Mouse (Mus musculus): ENCODE results near the gene Sgca. TPM values are rescaled to one million over a fixed set of nuclear protein-coding genes. Genes with fewer than 3 reads are reported as not detected.

The Sgca gene
- polyA plus RNA-seq, 1 experiment from 2014 or later, result 0.26 TPM

GRCm38 (mm10) chr11:94941776-94942175, 34.4 kb downstream of the Sgca start:
- peaks cover 4% of the 10 kb centered on the region for H3K36me3 ChIP-seq (ENCODE audit: control insufficient read depth, insufficient read depth, low read length)

DNA sequence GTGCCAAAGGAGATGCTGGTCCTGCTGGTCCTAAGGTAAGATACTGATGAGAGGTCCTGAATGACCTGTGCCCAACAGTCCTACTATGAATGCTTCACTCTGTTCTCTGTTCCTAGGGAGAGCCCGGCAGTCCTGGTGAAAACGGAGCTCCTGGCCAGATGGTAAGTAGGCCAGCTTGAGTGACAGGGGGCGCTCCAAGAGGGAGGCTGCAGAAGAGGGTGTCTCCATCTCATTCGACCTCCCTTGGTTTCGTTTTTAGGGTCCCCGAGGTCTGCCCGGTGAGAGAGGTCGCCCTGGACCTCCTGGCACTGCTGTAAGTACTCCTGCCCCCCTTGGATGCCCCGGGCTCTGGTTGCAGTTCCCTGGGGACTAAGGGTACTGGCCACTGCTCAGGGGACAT, 35.0 kb downstream of the Sgca start:
- Histone ChIP-seq H3K9me3 (ENCODE audit: control insufficient read depth, low read length) (no peaks in the 10 kb centered on the region), H3K27ac (ENCODE audit: low read length) (0 out of 2 replicates have a peak overlapping the region, but pooled peaks have one; percentile 8), H3K4me2 (ENCODE audit: low read depth, low read length) (no peak overlapping the region), H3K4me3 (ENCODE audit: low read length) (no peak overlapping the region), H3K36me3 (ENCODE audit: control insufficient read depth, insufficient read depth, low read length) (peaks cover 4% of the 10 kb centered on the region), H3K4me1 (ENCODE audit: control insufficient read depth, insufficient read depth, low read length) (peaks cover 4% of the 10 kb centered on the region), H3K9ac (ENCODE audit: low read depth, low read length) (no peak overlapping the region; the same call in 1 of the 2 replicates), H3K27me3 (replicated peaks; ENCODE audit: control insufficient read depth, insufficient read depth, low read length) (0 out of 2 replicates have a peak, but pooled peaks cover 1% of the 10 kb centered on the region)
- no peak for ATAC-seq
- 44% methylated on average over 9 of the region's 9 CpGs for WGBS

More at GRCm38 (mm10) chr11:94941776-94942175, 34.4 kb downstream of the Sgca start:
- no peak overlapping the region; the same call in 1 of the 2 replicates for H3K27ac ChIP-seq (ENCODE audit: low read length)
- no peak overlapping the region for H3K4me2 ChIP-seq (ENCODE audit: low read depth, low read length)
- H3K9ac ChIP-seq (ENCODE audit: low read depth, low read length), result no peak overlapping the region
- no peaks in the 10 kb centered on the region for H3K27me3 ChIP-seq (replicated peaks; ENCODE audit: control insufficient read depth, insufficient read depth, low read length)
- WGBS, result 77% methylated on average over 8 of the region's 8 CpGs
- ATAC-seq, result no peak
- no peaks in the 10 kb centered on the region for H3K9me3 ChIP-seq (ENCODE audit: control insufficient read depth, low read length)
- peaks cover 4% of the 10 kb centered on the region for H3K4me1 ChIP-seq (ENCODE audit: control insufficient read depth, insufficient read depth, low read length)
- no peak overlapping the region for H3K4me3 ChIP-seq (ENCODE audit: low read length)

DNA sequence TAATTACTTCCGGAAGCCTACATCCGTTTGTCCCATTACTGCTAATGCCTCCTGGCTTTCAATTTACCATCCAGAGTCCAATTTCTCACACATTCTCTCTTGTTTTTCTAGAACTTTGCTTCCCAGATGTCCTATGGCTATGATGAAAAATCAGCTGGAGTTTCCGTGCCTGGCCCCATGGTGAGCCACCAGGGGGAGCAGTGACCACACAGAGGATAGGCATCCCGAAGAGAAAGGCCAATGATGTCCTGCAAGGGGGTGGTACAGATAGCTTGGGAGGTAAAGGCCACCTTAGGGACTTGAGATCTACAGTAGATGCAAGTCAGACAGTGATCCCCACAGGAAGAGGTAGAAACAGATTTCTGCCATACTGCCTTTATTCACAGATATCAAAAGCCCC, 36.8 kb downstream of the Sgca start:
- Histone ChIP-seq H3K36me3 (ENCODE audit: control insufficient read depth, insufficient read depth, low read length) (peaks cover 4% of the 10 kb centered on the region), H3K9me3 (ENCODE audit: control insufficient read depth, low read length) (no peaks in the 10 kb centered on the region), H3K27ac (ENCODE audit: low read length) (no peak overlapping the region), H3K9ac (ENCODE audit: low read depth, low read length) (no peak overlapping the region), H3K4me3 (ENCODE audit: low read length) (peak overlapping the region; percentile 58), H3K4me2 (ENCODE audit: low read depth, low read length) (peak overlapping the region; percentile 24), H3K4me1 (ENCODE audit: control insufficient read depth, insufficient read depth, low read length) (peaks cover 14% of the 10 kb centered on the region), H3K27me3 (replicated peaks; ENCODE audit: control insufficient read depth, insufficient read depth, low read length) (0 out of 2 replicates have a peak, but pooled peaks cover 3% of the 10 kb centered on the region)
- WGBS, result 18% methylated on average over 4 of the region's 4 CpGs
- no peak for ATAC-seq

DNA sequence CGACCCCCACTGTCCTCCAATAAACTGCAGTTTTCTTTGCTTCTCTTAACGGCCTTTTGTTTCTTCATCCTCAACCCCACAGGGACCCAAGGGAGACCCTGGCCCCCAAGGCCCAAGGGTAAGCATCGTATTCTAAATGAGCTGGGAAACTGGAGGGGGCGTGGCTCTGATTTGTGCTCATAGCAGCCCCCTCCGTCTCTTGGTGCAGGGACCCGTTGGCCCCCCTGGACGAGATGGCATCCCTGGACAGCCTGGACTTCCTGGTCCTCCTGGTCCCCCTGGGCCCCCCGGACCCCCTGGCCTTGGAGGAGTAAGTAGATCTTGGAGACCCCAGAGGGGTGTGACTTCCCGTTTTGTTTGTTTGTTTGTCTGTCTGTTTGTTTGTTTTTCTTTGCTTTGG, 37.8 kb downstream of the Sgca start:
- WGBS, result 23% methylated on average over 9 of the region's 9 CpGs
- peak overlapping the region; percentile 58 for H3K4me3 ChIP-seq (ENCODE audit: low read length)
- H3K36me3 ChIP-seq (ENCODE audit: control insufficient read depth, insufficient read depth, low read length), result peaks cover 4% of the 10 kb centered on the region
- peak overlapping the region; percentile 77 for H3K9ac ChIP-seq (ENCODE audit: low read depth, low read length)
- H3K27ac ChIP-seq (ENCODE audit: low read length), result peak overlapping the region; percentile 94; the same call in 1 of the 2 replicates
- no peaks in the 10 kb centered on the region for H3K9me3 ChIP-seq (ENCODE audit: control insufficient read depth, low read length)
- peaks cover 3% of the 10 kb centered on the region; the same call in 1 of the 2 replicates for H3K27me3 ChIP-seq (replicated peaks; ENCODE audit: control insufficient read depth, insufficient read depth, low read length)
- peaks cover 20% of the 10 kb centered on the region for H3K4me1 ChIP-seq (ENCODE audit: control insufficient read depth, insufficient read depth, low read length)
- H3K4me2 ChIP-seq (ENCODE audit: low read depth, low read length), result peak overlapping the region; percentile 61
- ATAC-seq, result no peak

- Histone ChIP-seq H3K9ac (ENCODE audit: low read depth, low read length) (peak overlapping the region; percentile 77), H3K27ac (ENCODE audit: low read length) (peak overlapping the region; percentile 94), H3K4me1 (ENCODE audit: control insufficient read depth, insufficient read depth, low read length) (peaks cover 25% of the 10 kb centered on the region), H3K36me3 (ENCODE audit: control insufficient read depth, insufficient read depth, low read length) (peaks cover 4% of the 10 kb centered on the region), H3K9me3 (ENCODE audit: control insufficient read depth, low read length) (no peaks in the 10 kb centered on the region), H3K27me3 (replicated peaks; ENCODE audit: control insufficient read depth, insufficient read depth, low read length) (peaks cover 3% of the 10 kb centered on the region; the same call in 1 of the 2 replicates), H3K4me3 (ENCODE audit: low read length) (peak overlapping the region; percentile 58), H3K4me2 (ENCODE audit: low read depth, low read length) (peak overlapping the region; percentile 61)
- no peak for ATAC-seq
- WGBS, result 2% methylated on average over 15 of the region's 15 CpGs
Observed at GRCm38 (mm10) chr11:94937787-94938186, 38.3 kb downstream of the Sgca start.

GRCm38 (mm10) chr11:94937335-94937781, 38.8 kb downstream of the Sgca start:
- Histone ChIP-seq H3K36me3 (ENCODE audit: control insufficient read depth, insufficient read depth, low read length) (peaks cover 4% of the 10 kb centered on the region), H3K27me3 (replicated peaks; ENCODE audit: control insufficient read depth, insufficient read depth, low read length) (peaks cover 3% of the 10 kb centered on the region; the same call in 1 of the 2 replicates), H3K9ac (ENCODE audit: low read depth, low read length) (peak overlapping the region; percentile 77), H3K9me3 (ENCODE audit: control insufficient read depth, low read length) (no peaks in the 10 kb centered on the region), H3K4me1 (ENCODE audit: control insufficient read depth, insufficient read depth, low read length) (peaks cover 28% of the 10 kb centered on the region), H3K27ac (ENCODE audit: low read length) (peak overlapping the region; percentile 94), H3K4me3 (ENCODE audit: low read length) (peak overlapping the region; percentile 58), H3K4me2 (ENCODE audit: low read depth, low read length) (peak overlapping the region; percentile 61)
- ATAC-seq, result peak; percentile 57
- WGBS, result under 1% methylated on average over 18 of the region's 18 CpGs

GRCm38 (mm10) chr11:94936851-94937295, 39.3 kb downstream of the Sgca start:
- peak overlapping the region; percentile 94 for H3K27ac ChIP-seq (ENCODE audit: low read length)
- H3K9me3 ChIP-seq (ENCODE audit: control insufficient read depth, low read length), result no peaks in the 10 kb centered on the region
- peaks cover 4% of the 10 kb centered on the region for H3K36me3 ChIP-seq (ENCODE audit: control insufficient read depth, insufficient read depth, low read length)
- H3K4me2 ChIP-seq (ENCODE audit: low read depth, low read length), result peak overlapping the region; percentile 61
- ATAC-seq, result peak; percentile 64
- peaks cover 3% of the 10 kb centered on the region; the same call in 1 of the 2 replicates for H3K27me3 ChIP-seq (replicated peaks; ENCODE audit: control insufficient read depth, insufficient read depth, low read length)
- H3K4me1 ChIP-seq (ENCODE audit: control insufficient read depth, insufficient read depth, low read length), result peaks cover 25% of the 10 kb centered on the region
- H3K9ac ChIP-seq (ENCODE audit: low read depth, low read length), result peak overlapping the region; percentile 77
- peak overlapping the region; percentile 58 for H3K4me3 ChIP-seq (ENCODE audit: low read length)
- 0% methylated on average over 16 of the region's 17 CpGs for WGBS

DNA sequence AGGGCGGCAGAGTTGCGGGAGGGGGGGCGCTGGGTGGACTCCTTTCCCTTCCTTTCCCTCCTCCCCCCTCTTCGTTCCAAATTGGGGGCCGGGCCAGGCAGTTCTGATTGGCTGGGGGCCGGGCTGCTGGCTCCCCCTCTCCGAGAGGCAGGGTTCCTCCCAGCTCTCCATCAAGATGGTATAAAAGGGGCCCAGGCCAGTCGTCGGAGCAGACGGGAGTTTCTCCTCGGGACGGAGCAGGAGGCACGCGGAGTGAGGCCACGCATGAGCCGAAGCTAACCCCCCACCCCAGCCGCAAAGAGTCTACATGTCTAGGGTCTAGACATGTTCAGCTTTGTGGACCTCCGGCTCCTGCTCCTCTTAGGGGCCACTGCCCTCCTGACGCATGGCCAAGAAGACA, 40.1 kb downstream of the Sgca start, which contains the start of gene Col1a1:
Gene Col1a1 (plus strand): TSS at position 180 of the 400 bp plus-strand sequence.
- Histone ChIP-seq H3K9ac (ENCODE audit: low read depth, low read length) (peak within 1 kb of the TSS; percentile 77), H3K4me2 (ENCODE audit: low read depth, low read length) (peak within 1 kb of the TSS; percentile 45), H3K36me3 (ENCODE audit: control insufficient read depth, insufficient read depth, low read length) (peaks cover 4% of the 10 kb centered on the region), H3K9me3 (ENCODE audit: control insufficient read depth, low read length) (no peaks in the 10 kb centered on the region), H3K27me3 (replicated peaks; ENCODE audit: control insufficient read depth, insufficient read depth, low read length) (peaks cover 3% of the 10 kb centered on the region; the same call in 1 of the 2 replicates), H3K27ac (ENCODE audit: low read length) (peak within 1 kb of the TSS; percentile 94), H3K4me3 (ENCODE audit: low read length) (peak within 1 kb of the TSS; percentile 58), H3K4me1 (ENCODE audit: control insufficient read depth, insufficient read depth, low read length) (peaks cover 24% of the 10 kb centered on the region)
- peak; percentile 53; the same call in 1 of the 2 replicates for ATAC-seq
- 16% methylated on average over 19 of the region's 19 CpGs for WGBS

DNA sequence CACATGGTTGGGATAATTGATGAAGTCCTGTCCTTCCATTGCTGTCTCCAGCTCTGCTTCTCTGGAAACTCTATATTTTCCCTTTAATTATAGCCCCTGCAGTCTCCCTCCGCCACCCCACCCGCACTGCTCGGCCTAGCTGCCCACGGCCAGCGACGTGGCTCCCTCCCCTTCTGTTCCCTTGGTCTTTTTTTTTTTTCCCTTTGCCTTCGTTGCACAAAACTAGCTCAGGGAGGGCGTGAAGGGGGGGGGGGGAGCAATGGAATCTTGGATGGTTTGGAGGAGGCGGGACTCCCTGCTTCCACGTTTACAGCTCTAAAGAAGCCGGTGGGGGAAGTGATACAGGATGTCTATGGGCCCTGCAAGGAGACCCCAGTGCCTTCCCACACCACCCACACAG, 41.6 kb downstream of the Sgca start:
- H3K4me1 ChIP-seq (ENCODE audit: control insufficient read depth, insufficient read depth, low read length), result peaks cover 29% of the 10 kb centered on the region
- ATAC-seq, result no peak
- no peaks in the 10 kb centered on the region for H3K9me3 ChIP-seq (ENCODE audit: control insufficient read depth, low read length)
- 23% methylated on average over 11 of the region's 11 CpGs for WGBS
- H3K27ac ChIP-seq (ENCODE audit: low read length), result peak overlapping the region; percentile 92
- H3K9ac ChIP-seq (ENCODE audit: low read depth, low read length), result peak overlapping the region; percentile 77; the same call in 1 of the 2 replicates
- H3K4me2 ChIP-seq (ENCODE audit: low read depth, low read length), result peak overlapping the region; percentile 28
- H3K4me3 ChIP-seq (ENCODE audit: low read length), result no peak overlapping the region
- H3K27me3 ChIP-seq (replicated peaks; ENCODE audit: control insufficient read depth, insufficient read depth, low read length), result peaks cover 3% of the 10 kb centered on the region; the same call in 1 of the 2 replicates
- H3K36me3 ChIP-seq (ENCODE audit: control insufficient read depth, insufficient read depth, low read length), result no peaks in the 10 kb centered on the region

Measured in intestine, embryonic 16.5 days (tissue).